17 mouse cellular contexts compared by ENCODE assay signal in the genomic region with DNA sequence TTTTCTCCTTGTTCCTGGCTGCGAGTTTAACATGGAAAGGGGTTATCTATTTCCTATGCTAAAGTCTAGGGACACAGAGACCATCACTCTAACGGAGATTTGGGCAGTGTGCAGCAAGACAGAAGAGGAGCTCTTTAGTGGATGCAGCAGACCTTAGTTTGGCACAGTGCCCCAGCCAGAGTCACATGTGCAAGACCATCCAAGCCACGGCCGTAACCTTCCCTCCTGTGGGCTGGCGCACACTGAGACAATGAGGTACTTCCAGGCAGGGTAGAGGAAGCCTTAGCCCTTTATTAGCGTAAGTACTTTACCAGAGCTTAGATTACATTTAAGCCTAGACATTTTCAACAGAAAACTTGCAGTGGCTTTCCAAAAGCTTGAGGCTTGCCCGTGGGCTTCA.
DNase-seq lines count a peak whose midpoint lies in the region; ATAC-seq and TF ChIP-seq lines count a peak whose summit lies in the region.
"Had no signal": no experiment of that assay in that cellular context is flagged by ENCODE, and none has a peak within 500 bp of the region (broad histone marks: within the 10 kb centered on the region; RNA-seq: fewer than 3 reads in every experiment).

No protein-coding gene starts in this region.

- H3K27me3 ChIP-seq in heart, embryonic 12.5 days (replicated peaks): no peaks in the 10 kb centered on the region
- H3K27me3 ChIP-seq in hindbrain, embryonic 12.5 days: no peaks in the 10 kb centered on the region
- no peaks in the 10 kb centered on the region for H3K27me3 ChIP-seq in intestine, postnatal 0 days (replicated peaks; ENCODE audit: control insufficient read depth, insufficient read depth, low read length)
- H3K27me3 ChIP-seq: forebrain, embryonic 12.5 days had no signal

- DNase-seq in heart, adult 11 months: peak; percentile 97
- peak; percentile 32 for DNase-seq in brain, embryonic 14.5 days (ENCODE audit: low read depth)
- peak; percentile 70 for DNase-seq in gastrocnemius, adult 2 months
- peak; percentile 34 to 49 for DNase-seq in heart, postnatal 14 days
- no peak for DNase-seq in urinary bladder, postnatal 36 days (ENCODE audit: low spot score in 2 of 2)
- DNase-seq: kidney, adult 8-10 months; kidney, postnatal 36 days; liver; lung, adult 18-20 months; right cerebral cortex, postnatal 4 days had no signal

- H3K4me1 ChIP-seq in heart, embryonic 12.5 days (replicated peaks): 0 out of 2 replicates have a peak, but pooled peaks cover 7% of the 10 kb centered on the region
- no peaks in the 10 kb centered on the region for H3K4me1 ChIP-seq in hindbrain, embryonic 12.5 days
- H3K4me1 ChIP-seq in intestine, postnatal 0 days (replicated peaks; ENCODE audit: control insufficient read depth, insufficient read depth, low read length): no peaks in the 10 kb centered on the region
- H3K4me1 ChIP-seq: forebrain, embryonic 12.5 days had no signal

- no peak overlapping the region for H3K4me2 ChIP-seq in heart, embryonic 12.5 days
- H3K4me2 ChIP-seq in hindbrain, embryonic 12.5 days (replicated peaks): no peak overlapping the region
- no peak overlapping the region for H3K4me2 ChIP-seq in intestine, postnatal 0 days (replicated peaks; ENCODE audit: low read depth)
- H3K4me2 ChIP-seq: forebrain, embryonic 12.5 days; midbrain, embryonic 12.5 days had no signal

- no peak for ATAC-seq in heart, embryonic 12.5 days (ENCODE audit: insufficient number of reproducible peaks, low FRiP score)
- no peak for ATAC-seq in hindbrain, embryonic 12.5 days (ENCODE audit: low FRiP score)
- ATAC-seq in intestine, postnatal 0 days: no peak

- WGBS in heart, embryonic 12.5 days: 77% methylated on average over 7 of the region's 7 CpGs
- whole genome bisulfite sequencing in hindbrain, embryonic 12.5 days: 87% methylated on average over 7 of the region's 7 CpGs
- 82% methylated on average over 7 of the region's 7 CpGs for WGBS in intestine, postnatal 0 days

- no peaks in the 10 kb centered on the region for H3K36me3 ChIP-seq in heart, embryonic 12.5 days
- H3K36me3 ChIP-seq in hindbrain, embryonic 12.5 days: no peaks in the 10 kb centered on the region
- H3K36me3 ChIP-seq in intestine, postnatal 0 days (ENCODE audit: control insufficient read depth, insufficient read depth): no peaks in the 10 kb centered on the region
- H3K36me3 ChIP-seq: forebrain, embryonic 12.5 days; midbrain, embryonic 12.5 days had no signal

- no peaks in the 10 kb centered on the region for H3K9me3 ChIP-seq in heart, embryonic 12.5 days (replicated peaks)
- H3K9me3 ChIP-seq in hindbrain, embryonic 12.5 days (replicated peaks): no peaks in the 10 kb centered on the region
- H3K9me3 ChIP-seq in intestine, postnatal 0 days (ENCODE audit: control insufficient read depth): no peaks in the 10 kb centered on the region
- H3K9me3 ChIP-seq: forebrain, embryonic 12.5 days; midbrain, embryonic 12.5 days had no signal

- H3K27ac ChIP-seq in heart, embryonic 12.5 days (ENCODE audit: poor library complexity, severe bottlenecking): no peak overlapping the region
- H3K27ac ChIP-seq in gastrocnemius, adult 2 months: peak overlapping the region; percentile 41; the same call in 1 of the 2 replicates
- H3K27ac ChIP-seq in hindbrain, embryonic 12.5 days: no peak overlapping the region
- H3K27ac ChIP-seq in intestine, postnatal 0 days (ENCODE audit: low read depth, low read length): no peak overlapping the region
- H3K27ac ChIP-seq: forebrain, embryonic 12.5 days; macrophage; midbrain, embryonic 12.5 days had no signal

- no peak for TF ChIP-seq CTCF in brain, embryonic 14.5 days (IDR thresholded peaks at IDR 0.05; ENCODE audit: borderline replicate concordance, extremely low read depth, insufficient read depth, insufficient read length)
- TF ChIP-seq CTCF in gastrocnemius, adult 2 months (IDR thresholded peaks at IDR 0.05): no peak
- TF ChIP-seq CTCF in intestine, postnatal 0 days (IDR thresholded peaks at IDR 0.05; ENCODE audit: low read depth): no peak

- intact Hi-C loops in gastrocnemius, adult 2 months (cut with DNase I): no loop called here
- intact Hi-C loops in heart, postnatal 14 days (cut with DNase I): no loop called here

- TF ChIP-seq POLR2A in brain, embryonic 14.5 days (IDR thresholded peaks at IDR 0.05; ENCODE audit: borderline replicate concordance, extremely low read depth, insufficient read depth, insufficient read length, poor library complexity, severe bottlenecking): no peak

- H3K9ac ChIP-seq in heart, embryonic 12.5 days: no peak overlapping the region
- no peak overlapping the region for H3K9ac ChIP-seq in hindbrain, embryonic 12.5 days
- H3K9ac ChIP-seq in intestine, postnatal 0 days (ENCODE audit: low read depth, low read length): no peak overlapping the region
- H3K9ac ChIP-seq: forebrain, embryonic 12.5 days; midbrain, embryonic 12.5 days had no signal

- H3K4me3 ChIP-seq in heart, embryonic 12.5 days: no peak overlapping the region
- no peak overlapping the region for H3K4me3 ChIP-seq in gastrocnemius, adult 2 months
- H3K4me3 ChIP-seq in hindbrain, embryonic 12.5 days: no peak overlapping the region
- no peak overlapping the region for H3K4me3 ChIP-seq in intestine, postnatal 0 days (ENCODE audit: low read depth, low read length)
- H3K4me3 ChIP-seq: forebrain, embryonic 12.5 days; midbrain, embryonic 12.5 days; myocyte had no signal

Comparison
In these comparisons a context has a peak if more than half of its experiments do, and no peak if none do; other contexts are left out.
1. DNase-seq: peak in heart, adult 11 months (single experiment), brain, embryonic 14.5 days (single experiment), gastrocnemius, adult 2 months (single experiment) and heart, postnatal 14 days (2 of 2); none in urinary bladder, postnatal 36 days (0 of 2).